Mouse (Mus musculus) bone marrow macrophage, adult 2 months (primary cell): ENCODE measurements around the gene Nit2.

Experiments
- CTCF ChIP-seq: IDR thresholded peaks from 2 replicates; pipeline ENCODE4 v1.5.1; 2012; ENCODE audit warnings: low read depth, mild to moderate bottlenecking, low read length, moderate library complexity
- POLR2A ChIP-seq: IDR thresholded peaks from 2 replicates; pipeline ENCODE4 v1.6.1; 2012; ENCODE audit warnings: mild to moderate bottlenecking, low read depth, low read length, borderline replicate concordance

DNA sequence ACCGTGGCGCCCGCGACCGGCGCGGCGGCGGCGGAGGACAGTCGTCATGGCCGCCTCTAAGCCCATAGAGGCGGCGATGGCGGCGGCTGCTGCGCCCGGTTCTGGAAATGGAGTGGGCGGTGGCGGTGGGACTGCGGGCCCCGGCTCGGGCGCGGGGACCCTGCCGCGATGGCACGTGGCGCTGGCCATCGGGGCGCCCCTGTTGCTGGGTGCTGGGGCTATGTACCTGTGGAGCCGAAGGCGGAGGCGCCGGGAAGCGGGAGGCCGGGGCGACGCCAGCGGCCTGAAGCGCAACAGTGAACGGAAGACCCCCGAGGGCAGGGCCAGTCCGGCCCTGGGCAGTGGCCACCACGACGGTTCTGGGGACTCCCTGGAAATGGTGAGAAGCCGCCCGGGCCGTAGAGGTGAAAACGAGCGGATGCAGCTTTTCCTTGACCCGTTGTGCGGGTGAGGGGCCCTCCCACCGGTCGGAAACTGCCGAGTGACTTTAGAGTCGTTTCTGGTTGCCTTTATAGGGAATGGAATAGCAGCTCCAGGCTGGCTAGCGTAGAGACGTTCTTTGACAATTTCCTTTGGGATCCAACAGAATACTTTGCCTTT is 45.2 kb downstream of the Nit2 start:
- no peak for TF ChIP-seq CTCF
- TF ChIP-seq POLR2A: 0 out of 2 replicates have a peak, but pooled peaks have one; percentile 36
